Mouse (Mus musculus) ES-Bruce4 (cell line): ENCODE measurements at regions not wholly inside any gene's neighbourhood (a gene's known extent, or its start where the extent isn't known, plus 50 kb on each side); places are given as distances from the start of the nearest gene placed in this dataset.

Experiments used
- CTCF ChIP-seq: IDR thresholded peaks from one replicate; pipeline ENCODE4 v1.8.1; 2011; ENCODE audit warnings: low read depth, low read length
- EP300 ChIP-seq: IDR thresholded peaks from 2 replicates; pipeline ENCODE4 v1.6.1; 2011; ENCODE audit warnings: low read depth, low read length; ENCODE audit not compliant: insufficient read depth
- POLR2A ChIP-seq: IDR thresholded peaks from one replicate; pipeline ENCODE4 v1.8.1; 2011; ENCODE audit warnings: low read length; ENCODE audit not compliant: insufficient read depth

- no peak for TF ChIP-seq POLR2A
- no peak for TF ChIP-seq CTCF
- no peak for TF ChIP-seq EP300
Measured at GRCm38 (mm10) chr12:69489686-69490085, 93.1 kb downstream of the Vcpkmt start.
